Mouse (Mus musculus): ENCODE measurements around the gene Fry.

Fry gene

DNA sequence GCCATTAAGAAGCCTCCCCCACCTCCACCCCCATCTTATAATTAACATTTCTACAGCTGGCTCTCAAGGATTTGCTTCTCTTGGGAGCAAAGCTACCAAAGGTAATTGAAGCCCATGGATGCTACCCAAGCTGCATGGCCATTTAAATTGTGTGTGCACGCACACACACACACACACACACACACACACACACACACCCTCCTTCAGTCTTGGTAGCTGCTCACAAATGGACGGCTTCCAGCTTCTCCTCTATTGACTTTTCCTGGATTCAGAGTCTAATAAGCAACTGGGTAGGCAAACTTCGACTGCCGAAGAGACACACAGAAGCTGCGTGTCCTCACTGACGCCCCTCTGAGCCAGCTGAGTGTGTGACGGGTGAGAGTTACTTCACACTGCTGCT, 11.7 kb downstream of the Fry start:
- DNase-seq (ENCODE audit: low spot score): no peak

DNA sequence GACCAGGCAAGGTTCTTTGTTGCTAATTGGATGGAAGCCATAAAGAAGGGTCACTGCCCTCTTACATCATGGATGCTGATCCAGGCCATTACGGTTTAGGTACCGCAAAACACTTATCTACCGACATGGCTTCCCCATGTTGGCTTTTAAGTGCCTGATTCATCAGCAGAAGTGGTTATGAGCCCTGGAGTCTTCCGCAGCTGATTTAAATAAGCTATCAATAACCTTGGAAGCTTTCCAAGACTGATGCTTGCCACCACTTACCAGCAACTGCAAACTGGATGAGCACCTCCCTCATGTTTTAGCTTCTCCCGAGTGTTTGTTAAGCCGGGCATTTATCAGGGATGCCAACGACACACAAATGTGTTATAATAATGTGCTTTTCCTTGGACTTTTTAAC, 12.7 kb downstream of the Fry start:
- no peak for DNase-seq (ENCODE audit: low spot score)

DNA sequence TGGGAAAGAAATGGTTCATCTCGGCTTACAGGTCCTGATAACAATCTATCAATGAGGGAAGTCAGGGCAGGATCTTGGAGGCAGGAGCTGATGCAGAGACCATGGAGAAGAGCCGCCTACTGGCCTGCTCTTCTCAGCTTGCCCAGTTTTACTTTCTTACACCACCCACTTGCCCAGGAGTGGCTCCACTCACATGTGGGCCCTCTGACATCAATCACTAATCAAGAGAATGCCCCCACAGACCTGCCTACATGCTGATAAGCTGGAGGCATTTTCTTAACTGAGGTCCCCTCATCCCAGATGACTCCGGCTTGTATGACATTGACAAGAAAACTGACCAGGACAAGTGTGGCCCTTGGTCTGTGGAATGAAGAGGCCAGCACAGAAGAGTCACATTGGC, 16.2 kb downstream of the Fry start:
- no peak for DNase-seq (ENCODE audit: low spot score)

DNA sequence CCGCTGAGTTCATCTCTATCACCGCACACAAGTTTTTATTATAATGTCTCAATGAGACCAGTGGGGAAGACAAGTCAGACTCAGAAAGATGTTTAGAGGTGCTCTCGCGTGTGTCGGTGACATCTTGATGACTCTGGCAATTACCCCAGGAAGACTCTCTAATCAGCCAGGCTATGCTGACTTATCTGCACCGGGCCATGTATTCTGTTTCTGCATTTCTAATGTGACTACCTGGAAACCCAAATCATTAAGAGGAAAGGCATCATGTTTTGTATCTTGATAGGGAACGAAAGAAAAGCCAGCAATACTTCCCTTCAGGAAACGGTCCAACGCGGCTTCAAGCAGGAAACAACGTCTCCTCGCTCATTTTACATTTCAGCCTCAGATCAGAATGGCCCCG, 17.1 kb downstream of the Fry start:
- no peak for DNase-seq (ENCODE audit: low spot score)

DNA sequence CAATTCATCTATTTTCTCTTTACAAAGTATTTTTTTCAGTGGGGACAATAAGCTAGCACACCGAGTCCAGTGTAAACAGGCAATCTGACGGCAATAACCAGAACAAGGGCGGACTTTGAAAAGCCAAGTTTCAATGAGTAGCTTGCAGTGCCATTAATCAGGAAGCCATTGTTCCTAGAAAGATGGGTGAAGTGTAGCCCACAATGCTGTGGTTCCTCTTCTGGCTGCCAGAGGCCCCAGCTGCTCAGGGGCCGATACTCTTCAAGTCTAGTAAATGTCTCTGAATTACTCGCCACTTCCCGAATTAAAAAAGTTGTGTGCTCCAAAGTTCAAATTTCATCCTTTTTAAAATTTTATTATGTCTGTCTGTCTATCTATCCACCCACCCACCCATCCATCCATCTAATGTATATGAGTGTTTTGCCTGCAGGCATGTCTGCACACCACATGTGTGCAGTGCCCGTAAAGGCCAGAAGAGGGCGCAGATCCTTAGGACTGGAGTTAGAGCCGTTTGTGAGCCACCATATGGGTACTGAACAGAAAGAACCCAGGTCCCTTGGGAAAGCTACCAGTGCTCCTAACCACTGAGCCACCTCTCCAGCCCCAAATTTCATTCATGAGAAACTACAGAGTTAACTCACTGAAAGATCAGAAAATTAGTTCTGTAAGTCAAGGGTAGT, 19.5 kb downstream of the Fry start:
- DNase-seq (ENCODE audit: low spot score): no peak

DNA sequence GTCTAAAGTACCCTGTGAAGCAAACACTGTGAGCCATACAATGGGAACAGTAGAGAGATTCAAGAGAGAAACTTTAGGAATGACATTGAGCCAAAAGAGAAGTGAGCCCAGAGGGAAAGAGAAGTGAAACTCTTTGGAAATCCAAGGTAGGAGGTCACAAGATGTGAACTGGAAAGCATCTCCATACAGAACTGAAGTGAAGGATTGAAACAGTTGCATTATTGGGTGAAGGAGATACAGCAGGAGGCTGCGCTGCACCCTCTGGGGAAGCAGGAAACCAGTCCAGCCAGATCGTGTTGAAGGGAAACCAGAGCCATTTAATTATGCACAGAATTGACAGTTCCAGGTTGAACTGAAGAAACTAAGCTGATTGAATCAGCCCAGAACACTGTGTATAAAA, 22.1 kb downstream of the Fry start:
- no peak for DNase-seq (ENCODE audit: low spot score)

DNA sequence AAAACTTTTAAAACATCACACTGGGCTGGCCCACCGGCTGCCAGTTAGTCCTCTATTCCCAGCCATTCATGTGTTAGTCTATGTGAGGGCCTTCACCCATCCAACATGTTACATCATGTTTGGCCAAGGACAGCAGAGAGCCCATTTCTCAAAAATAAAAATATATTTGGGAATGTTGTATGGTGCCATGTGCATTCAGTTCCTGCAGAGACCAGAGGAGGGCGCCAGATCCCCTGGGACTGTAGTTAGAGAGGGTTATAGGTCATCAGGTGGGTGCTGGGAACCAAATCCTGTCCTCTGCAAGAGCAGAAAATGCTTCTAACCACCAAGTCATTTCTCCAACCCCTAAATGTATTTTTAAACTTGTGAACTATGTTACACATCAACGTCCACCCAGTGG, 27.5 kb downstream of the Fry start:
- DNase-seq (ENCODE audit: low spot score): no peak

DNA sequence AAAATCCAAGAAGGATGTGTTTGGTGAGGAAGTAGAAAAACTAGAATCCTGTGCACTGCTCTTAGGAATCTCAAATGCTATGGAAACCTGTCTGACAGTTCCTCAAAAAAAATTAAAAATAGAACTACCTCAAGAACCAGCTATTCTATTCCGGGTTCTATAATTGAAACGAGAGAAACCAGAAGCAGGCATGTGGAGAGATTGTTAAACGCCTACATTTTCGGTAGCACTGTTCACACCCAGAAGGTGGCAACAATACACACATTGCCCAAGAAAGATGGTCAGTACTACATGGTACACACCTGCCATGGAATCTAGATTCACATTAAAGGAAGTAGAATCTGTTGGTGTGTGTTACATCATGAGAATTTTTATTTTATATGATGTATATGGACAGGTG, 28.2 kb downstream of the Fry start:
- DNase-seq (ENCODE audit: low spot score): no peak

DNA sequence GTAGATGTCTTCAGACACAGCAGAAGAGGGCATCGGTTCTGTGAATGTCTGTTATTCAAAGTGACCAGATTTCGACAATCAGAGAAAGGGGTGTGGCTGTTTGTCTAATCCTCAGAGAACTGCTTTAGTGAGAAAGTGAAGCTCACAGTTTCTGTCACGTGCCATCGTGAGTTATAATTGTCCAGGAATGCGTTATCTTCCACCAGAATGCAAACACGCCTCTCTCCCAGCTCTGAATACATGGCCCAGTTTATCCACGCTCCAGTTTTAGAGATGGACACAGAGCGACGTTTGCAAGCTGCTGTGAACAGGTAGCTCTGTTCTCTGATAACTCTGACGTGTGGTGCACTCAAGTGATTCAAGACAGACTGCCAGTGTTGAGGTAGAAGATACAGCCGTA, 31.3 kb downstream of the Fry start:
- no peak for DNase-seq (ENCODE audit: low spot score)

DNA sequence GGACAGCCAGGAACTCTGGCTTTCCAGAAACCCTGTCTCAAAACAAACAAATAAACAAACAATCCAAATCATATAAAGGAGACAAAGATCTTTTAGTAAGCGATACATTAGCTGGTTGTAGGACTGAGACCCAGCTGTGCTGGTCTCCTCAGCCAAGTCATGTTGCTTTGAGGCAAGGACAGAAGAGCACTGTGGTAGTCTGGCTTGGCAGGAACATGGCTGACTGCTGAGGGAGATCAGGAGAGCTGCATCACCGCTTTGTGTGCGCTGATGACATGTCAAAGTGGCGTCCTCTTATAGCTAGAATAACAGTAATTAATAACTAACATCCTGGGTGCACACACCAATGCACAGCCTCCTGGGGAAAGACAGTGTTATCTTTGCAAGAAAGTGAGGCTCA, 32.5 kb downstream of the Fry start:
- no peak for DNase-seq (ENCODE audit: low spot score)

DNA sequence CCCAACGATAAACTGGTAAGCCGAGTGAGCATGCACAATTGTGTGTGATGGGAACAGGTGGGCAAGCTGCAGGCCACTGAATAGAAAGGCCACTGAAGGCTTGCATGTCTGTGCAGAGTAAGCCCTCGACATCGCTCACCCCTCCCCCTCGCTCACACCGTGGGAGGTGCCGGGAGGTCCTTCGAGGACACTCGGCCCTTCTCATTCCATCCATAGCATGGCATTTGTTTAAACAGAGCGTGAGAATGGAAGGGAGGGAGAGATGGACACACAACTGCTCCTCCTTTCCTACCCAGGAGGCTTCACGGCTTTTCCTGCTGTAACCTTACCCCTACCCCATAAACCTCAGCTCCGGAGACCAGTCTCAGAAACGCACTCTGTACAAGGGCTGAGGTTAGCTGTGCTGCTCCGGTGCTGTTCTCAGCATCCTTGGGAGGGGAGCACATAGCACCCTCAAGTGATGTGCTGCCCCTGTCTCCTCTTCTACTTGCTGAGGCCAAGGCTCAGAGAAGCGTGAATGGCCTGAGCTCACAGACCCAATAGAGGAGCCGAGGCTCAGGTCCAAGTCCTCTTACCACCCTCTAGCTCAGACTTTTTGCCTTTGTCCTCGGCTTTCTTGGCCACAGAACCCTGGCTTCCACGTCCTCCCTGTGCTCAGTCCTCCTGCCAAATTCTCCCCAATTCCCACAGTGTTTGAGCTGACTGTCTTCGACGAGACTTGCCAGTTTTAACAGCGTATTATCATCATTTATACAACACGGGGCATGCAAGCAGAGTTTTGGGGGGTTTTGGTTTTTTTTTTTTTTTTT, 33.8 kb downstream of the Fry start:
- DNase-seq (ENCODE audit: low spot score): no peak

DNA sequence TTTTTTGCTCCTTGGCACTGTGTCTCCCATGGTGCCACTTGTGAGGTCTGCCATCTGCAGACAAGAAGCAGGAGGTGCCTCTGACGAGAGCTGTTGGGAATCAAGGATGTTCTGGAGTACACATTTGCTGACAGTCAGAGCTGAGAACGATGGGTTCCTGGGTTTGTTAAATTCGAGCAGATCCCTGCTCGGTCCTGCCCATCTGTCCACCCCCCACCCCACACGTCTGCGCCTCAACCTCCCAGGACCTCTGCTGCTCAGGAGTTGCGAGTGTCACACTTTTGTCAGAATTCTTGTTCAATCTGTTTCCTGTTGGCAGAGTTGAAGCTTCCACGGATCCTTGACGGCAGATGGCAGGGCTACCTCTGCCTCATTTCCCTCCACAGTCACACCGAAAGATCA, 34.4 kb downstream of the Fry start:
- DNase-seq (ENCODE audit: low spot score): no peak

DNA sequence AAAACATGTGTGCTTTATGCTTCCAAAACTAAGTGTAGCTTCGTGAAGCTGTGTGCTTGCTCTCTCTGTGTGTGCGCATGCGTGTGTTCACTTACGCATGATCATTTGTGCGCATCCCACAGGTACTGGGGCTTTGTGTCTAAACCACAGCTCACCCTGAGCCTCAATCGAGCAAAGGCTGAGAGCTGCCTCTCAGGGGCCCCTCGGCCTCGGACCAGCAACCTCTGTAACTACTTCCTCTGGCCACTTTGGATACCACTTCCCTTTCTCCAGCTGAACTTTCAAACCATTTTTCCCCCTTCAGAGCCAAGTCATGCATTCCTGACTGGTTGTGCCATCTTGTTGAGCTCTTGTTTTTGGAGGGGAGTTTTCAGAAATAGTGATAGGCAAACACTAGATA, 36.9 kb downstream of the Fry start:
- DNase-seq (ENCODE audit: low spot score): no peak

DNA sequence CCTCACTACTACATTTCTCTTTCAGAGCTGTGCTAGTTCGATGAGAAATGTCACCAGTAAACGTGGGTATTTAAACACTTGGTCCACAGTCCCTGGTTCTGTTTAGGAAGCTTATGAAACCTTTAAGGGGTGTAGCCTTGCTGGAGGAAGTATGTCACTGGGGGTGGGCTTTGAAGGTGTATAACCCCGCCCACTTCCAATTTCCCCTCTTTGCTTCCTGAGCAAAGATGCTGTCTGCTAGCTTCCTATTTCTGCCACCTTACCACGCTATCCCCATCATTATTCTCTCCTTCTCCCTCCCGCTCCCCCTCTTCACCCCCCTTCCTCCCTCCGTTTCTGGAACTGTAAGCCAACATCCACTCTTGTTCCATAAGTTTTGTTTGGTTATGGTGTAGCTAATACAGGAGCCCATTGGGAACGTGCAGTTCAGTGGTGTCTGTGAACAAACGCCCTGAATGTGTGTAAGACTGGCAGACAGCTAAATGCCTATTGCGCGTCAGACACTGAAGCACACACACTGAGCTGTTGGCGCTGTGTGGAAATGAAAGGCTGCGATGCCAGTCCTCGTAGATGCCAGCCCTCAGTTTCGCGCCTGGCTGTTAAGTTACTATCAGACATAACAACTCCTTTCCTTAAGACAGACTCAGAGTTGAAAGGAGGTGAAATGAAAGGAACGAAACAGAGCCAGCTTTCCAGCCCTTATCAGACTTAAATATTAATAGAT, 37.8 kb downstream of the Fry start:
- no peak for DNase-seq (ENCODE audit: low spot score)

DNA sequence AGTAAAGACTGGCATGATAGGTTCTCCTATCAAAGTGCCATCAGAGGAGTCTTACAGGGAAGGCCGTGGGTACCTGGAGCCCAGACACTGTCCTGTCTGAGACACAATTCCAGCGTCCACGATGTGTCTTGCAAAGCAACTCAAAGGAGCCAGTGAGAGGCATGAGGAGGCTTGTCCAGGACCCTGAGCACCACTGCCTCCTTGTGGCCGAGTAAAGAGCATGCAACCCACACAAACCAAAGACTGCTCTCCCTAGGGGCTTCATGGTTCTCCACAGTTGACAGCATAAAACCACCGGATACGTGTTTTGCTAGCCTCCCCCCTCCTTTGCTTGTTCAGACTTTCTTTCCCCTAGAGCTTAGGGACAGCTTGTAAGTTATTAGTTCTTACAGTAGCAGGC, 39.2 kb downstream of the Fry start:
- no peak for DNase-seq (ENCODE audit: low spot score)

DNA sequence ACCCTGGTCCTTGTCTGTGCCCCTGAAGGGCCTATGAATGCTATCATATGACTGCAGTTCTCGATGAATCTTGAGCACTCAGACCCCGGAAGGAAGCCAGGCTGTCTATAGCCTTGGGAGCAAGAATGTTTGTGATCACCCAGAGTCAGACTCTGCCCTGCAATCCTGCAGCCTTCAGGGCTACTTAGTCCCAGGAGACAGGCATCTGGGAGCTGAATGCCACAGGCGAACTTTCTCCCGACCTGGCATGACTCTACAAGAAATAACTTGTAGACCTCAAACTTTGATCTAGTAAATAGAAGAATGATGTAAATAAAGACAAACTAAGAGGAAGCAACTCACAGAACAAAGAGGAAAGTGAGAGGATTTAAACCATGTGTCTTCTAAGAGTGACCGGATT, 40.7 kb downstream of the Fry start:
- DNase-seq (ENCODE audit: low spot score): no peak

DNA sequence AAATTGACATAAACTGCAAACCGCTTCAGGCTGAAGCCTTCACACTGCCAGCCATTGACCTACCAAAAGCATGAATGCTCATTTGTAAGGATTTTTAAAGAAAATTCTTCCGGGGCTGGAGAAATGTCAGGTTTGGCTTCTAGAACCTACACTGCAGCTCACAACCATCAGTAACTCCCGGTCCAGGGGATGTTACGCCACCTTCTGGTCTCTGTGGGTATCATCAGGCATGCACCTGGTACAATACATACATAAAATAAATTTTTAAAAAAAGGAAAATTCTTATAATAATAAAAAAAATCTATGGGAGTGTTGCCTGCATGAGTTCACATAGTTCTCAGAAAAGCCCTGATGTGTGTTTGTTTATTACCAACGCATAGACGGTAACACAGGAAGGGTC, 42.7 kb downstream of the Fry start:
- no peak for DNase-seq (ENCODE audit: low spot score)

DNA sequence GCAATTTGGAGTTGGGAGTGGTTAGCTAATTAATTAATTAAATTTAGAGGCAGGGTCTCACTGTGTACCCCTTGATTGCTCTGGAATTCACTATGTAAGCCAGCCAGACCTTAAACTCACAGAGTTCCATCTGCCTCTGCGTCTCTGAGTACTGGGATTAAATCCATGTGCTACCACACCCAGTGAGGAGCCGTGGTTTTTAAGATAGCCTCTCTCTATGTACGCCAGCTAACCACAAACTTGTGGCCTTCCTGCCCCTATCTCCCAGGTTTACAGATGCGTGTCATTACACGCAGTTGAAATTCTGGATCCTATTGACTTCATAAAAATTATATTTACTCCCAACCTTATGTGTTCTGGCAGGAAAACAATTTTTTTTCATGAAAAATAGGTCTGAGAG, 43.5 kb downstream of the Fry start:
- no peak for DNase-seq (ENCODE audit: low spot score)

DNA sequence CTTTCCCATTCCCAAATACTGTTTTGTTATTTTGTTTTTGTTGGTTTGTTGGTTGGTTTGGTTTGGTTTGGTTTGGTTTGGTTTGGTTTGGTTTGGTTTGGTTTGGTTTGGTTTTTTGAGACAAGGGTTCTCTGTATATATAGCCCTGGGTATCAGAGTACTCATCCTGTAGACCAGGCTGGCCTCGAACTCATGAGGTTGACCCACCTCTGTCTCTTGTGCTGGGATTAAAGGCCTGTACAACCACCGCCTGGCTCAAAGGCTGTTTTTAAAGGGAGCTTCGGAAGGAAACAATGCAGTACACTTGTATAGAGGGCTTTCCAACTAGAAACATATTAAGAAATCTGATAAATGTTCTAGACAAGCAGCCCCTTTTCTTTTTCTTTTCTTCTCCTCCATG, 46.2 kb downstream of the Fry start:
- DNase-seq (ENCODE audit: low spot score): no peak

DNA sequence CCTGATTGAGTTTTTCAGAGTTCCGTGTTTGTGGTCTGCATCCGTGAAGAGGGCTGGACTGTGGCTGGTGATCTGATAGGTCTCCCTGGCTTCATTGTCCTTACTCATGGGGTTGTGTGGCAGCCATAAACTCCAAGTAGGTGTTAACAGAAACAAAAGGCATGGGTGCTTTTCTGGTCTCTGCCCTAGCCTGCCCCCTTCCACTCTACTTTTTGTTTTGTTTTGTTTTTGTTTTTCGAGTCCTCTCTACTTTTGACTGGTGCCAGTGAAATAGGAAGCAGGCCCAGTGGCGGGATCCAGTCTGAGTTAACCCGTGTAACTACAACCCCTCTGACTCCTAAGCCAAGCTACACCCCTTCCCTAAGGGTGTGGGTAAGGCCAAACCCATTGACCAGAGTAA, 48.4 kb downstream of the Fry start:
- DNase-seq (ENCODE audit: low spot score): no peak

DNA sequence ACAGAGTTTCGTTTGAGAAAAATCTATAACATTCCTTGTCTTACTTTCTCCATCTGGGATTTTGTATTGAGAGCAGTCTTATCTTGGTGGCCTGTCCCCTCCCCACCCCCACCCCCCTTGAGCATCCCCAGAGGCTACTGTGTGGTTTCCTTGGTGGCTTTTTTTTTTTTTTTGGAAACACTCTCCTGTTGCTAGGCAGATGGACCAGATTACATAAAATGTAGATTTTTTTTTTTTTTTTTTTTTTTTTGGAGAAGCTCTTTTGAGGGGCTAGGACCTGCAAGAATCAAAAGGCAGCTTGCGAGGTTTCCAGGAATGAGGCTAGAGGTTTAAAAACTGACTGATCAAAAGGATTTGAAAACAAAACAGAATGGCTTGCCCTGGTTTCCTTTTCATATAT, 48.8 kb downstream of the Fry start:
- no peak for DNase-seq (ENCODE audit: low spot score)

DNA sequence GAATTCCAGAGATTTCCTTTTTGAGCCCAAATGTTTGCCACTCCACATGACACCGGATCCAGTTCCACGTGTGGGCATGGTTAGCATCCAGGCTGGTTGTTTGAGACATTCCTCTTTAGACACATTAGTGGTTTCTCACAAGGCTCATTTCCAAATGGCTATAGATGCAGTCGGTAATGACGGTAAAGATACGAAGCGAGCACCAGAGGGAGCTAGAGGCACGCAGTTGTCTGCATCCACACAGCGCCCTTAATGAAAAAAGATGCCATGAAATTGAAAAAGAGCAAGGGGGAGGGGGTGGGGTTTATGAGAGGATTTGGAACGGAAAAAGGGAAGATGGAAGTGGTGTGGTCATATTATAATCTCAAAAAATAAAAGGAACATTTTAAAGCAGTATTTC, 50.3 kb downstream of the Fry start:
- DNase-seq (ENCODE audit: low spot score): no peak

DNA sequence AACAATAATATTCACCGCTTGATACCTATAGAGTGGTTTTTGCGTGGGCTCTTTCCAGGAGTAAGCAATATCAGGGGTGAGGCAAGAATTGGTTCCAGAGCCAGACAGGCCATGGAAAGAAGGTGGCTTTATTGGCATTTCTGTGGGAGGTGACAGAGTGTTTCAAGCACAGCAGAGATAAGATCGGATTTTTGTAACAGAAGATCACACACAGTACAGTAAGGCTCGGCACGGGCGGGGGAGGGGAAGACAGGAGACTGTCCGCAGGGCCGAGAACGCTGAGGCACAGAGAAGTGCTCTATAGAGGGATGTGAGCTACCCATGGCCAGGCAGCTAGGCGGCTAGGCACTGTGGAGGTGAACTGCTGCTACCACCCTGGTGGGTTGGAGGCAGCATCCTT, 53.1 kb downstream of the Fry start:
- no peak for DNase-seq (ENCODE audit: low spot score)
